Comparison of ENCODE assay signal across 8 mouse cellular contexts in the genomic region with DNA sequence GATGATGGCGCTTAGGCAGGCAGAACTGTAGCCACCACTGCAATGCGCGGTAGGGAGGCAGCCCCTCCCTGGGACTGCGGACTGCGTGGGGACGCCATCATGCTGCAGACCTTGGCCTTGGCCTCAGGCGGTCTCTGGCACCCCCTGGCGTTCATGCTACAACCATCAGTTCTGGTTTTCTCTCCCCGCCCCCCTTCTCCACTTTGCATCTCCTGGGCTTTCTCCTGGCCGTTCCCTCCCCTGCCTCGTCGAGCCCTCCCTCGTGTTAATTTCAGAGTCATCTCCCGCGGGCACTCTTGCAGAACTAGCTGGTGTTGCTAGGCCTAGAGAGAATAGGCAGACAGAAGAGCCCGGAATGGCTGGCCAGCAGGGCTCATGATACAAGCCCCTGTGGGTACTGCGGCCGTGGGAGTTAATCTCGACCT. TPM values are rescaled to one million over a fixed set of nuclear protein-coding genes. Genes with fewer than 3 reads are reported as not detected.
DNase-seq lines count a peak whose midpoint lies in the region; ATAC-seq and TF ChIP-seq lines count a peak whose summit lies in the region.

No protein-coding gene starts in this region.

- peak; percentile 71 for TF ChIP-seq CTCF in cerebellum, adult 2 months (IDR thresholded peaks at IDR 0.05; ENCODE audit: borderline replicate concordance, insufficient read depth, low read depth, low read length)
- peak; percentile 76 for TF ChIP-seq CTCF in forebrain, postnatal 0 days (IDR thresholded peaks at IDR 0.05; ENCODE audit: low read depth)
- peak; percentile 85 for TF ChIP-seq CTCF in lung, postnatal 0 days (IDR thresholded peaks at IDR 0.05)

- peak overlapping the region; percentile 42 for H3K4me3 ChIP-seq in cerebellum, adult 2 months (replicated peaks; ENCODE audit: insufficient read depth, low read depth, low read length)
- H3K4me3 ChIP-seq in forebrain, postnatal 0 days (ENCODE audit: low read depth, low read length) = peak overlapping the region; percentile 20
- H3K4me3 ChIP-seq in lung, postnatal 0 days (ENCODE audit: low read depth, low read length) = peak overlapping the region; percentile 28

- ATAC-seq in forebrain, postnatal 0 days = peak; percentile 96
- ATAC-seq in lung, postnatal 0 days = peak; percentile 91

- H3K4me2 ChIP-seq in forebrain, postnatal 0 days (ENCODE audit: low read depth) = peak overlapping the region; percentile 45
- H3K4me2 ChIP-seq in lung, postnatal 0 days (replicated peaks; ENCODE audit: low read depth, low read length) = peak overlapping the region; percentile 61

- no peaks in the 10 kb centered on the region for H3K36me3 ChIP-seq in forebrain, postnatal 0 days (ENCODE audit: insufficient read depth)
- no peaks in the 10 kb centered on the region for H3K36me3 ChIP-seq in lung, postnatal 0 days (ENCODE audit: insufficient read depth, low read length)

- H3K27me3 ChIP-seq in cerebellum, adult 2 months (ENCODE audit: control insufficient read depth, insufficient read depth, low read length) = no peaks in the 10 kb centered on the region
- H3K27me3 ChIP-seq in forebrain, postnatal 0 days (ENCODE audit: insufficient read depth, low read length) = no peaks in the 10 kb centered on the region
- H3K27me3 ChIP-seq in lung, postnatal 0 days (replicated peaks; ENCODE audit: insufficient read depth, low read length) = no peaks in the 10 kb centered on the region

- peak; percentile 68 for DNase-seq in MEL-GATA-1-ER (ENCODE audit: extremely low read depth, low read depth)
- peak; percentile 84 to 85 for DNase-seq in cerebellum, adult 2 months
- DNase-seq in forebrain, postnatal 0 days = peak; percentile 78
- DNase-seq in heart, postnatal 4 days = peak; percentile 90
- peak; percentile 40 for DNase-seq in layer of hippocampus, adult 9-10 months (ENCODE audit: low spot score)
- DNase-seq in lung, postnatal 0 days (ENCODE audit: low spot score) = peak; percentile 87
- peak; percentile 58 for DNase-seq in ovary, postnatal 10 days (ENCODE audit: low spot score)
- peak; percentile 77 for DNase-seq in thymus, postnatal 0 days (ENCODE audit: low spot score)

- TF ChIP-seq POLR2A in cerebellum, adult 2 months (IDR thresholded peaks at IDR 0.05; ENCODE audit: borderline replicate concordance, insufficient read depth, low read length) = 0 out of 2 replicates have a peak, but pooled peaks have one; percentile 20

- no peaks in the 10 kb centered on the region for H3K9me3 ChIP-seq in forebrain, postnatal 0 days (ENCODE audit: low read length)
- no peaks in the 10 kb centered on the region for H3K9me3 ChIP-seq in lung, postnatal 0 days (ENCODE audit: low read length)

- H3K27ac ChIP-seq in cerebellum, adult 2 months (ENCODE audit: insufficient read depth, low read length) = peak overlapping the region; percentile 79
- peak overlapping the region; percentile 62 for H3K27ac ChIP-seq in forebrain, postnatal 0 days (ENCODE audit: low read depth, low read length)
- H3K27ac ChIP-seq in lung, postnatal 0 days (ENCODE audit: low read length) = no peak overlapping the region

- no peak for TF ChIP-seq EP300 in lung, postnatal 0 days (IDR thresholded peaks at IDR 0.05)

- 10% methylated on average over 18 of the region's 19 CpGs for WGBS in cerebellum, adult 2 months
- 41% methylated on average over 19 of the region's 19 CpGs for WGBS in forebrain, postnatal 0 days
- WGBS in lung, postnatal 0 days = 27% methylated on average over 12 of the region's 19 CpGs

- H3K9ac ChIP-seq in forebrain, postnatal 0 days = peak overlapping the region; percentile 22; the same call in 1 of the 2 replicates
- H3K9ac ChIP-seq in lung, postnatal 0 days (replicated peaks; ENCODE audit: low read depth) = no peak overlapping the region

- H3K4me1 ChIP-seq in cerebellum, adult 2 months (ENCODE audit: control insufficient read depth, insufficient read depth, low read length) = peaks cover 6% of the 10 kb centered on the region
- H3K4me1 ChIP-seq in forebrain, postnatal 0 days (ENCODE audit: insufficient read depth) = no peaks in the 10 kb centered on the region
- H3K4me1 ChIP-seq in lung, postnatal 0 days (ENCODE audit: insufficient read depth, low read depth, low read length) = no peaks in the 10 kb centered on the region

RNA-seq across cellular contexts. Expression of gene Araf, which starts 21.6 kb away (rescaled TPM):
- polyA plus RNA-seq in cerebellum, adult 2 months (2012; rRNA removed) = 306 and 313 TPM in 2 replicates
- 243 and 245 TPM in 2 replicates for total RNA-seq in forebrain, postnatal 0 days (2014; rRNA removed)
- polyA plus RNA-seq in forebrain, postnatal 0 days (2015; fragmentation: Nextera tagmentation; extraction: Ambion mirVana) = 264 and 307 TPM in 2 replicates
- 10 to 100 TPM; 69.1 to 73.3 TPM for total RNA-seq in heart, postnatal 4 days (2021)
- 73.8 and 74.4 TPM in 2 replicates for polyA plus RNA-seq in lung, postnatal 0 days (2015; fragmentation: Nextera tagmentation; extraction: Ambion mirVana)
- 74.8 and 81.8 TPM in 2 replicates for polyA plus RNA-seq in thymus, postnatal 0 days (2015; fragmentation: Nextera tagmentation; extraction: Ambion mirVana)

RNA-seq across cellular contexts. Expression of gene Timp1, which starts 50.8 kb away (rescaled TPM):
- 1.1 and 1.9 TPM in 2 replicates for polyA plus RNA-seq in cerebellum, adult 2 months (2012; rRNA removed)
- 3.0 and 3.6 TPM in 2 replicates for total RNA-seq in forebrain, postnatal 0 days (2014; rRNA removed)
- polyA plus RNA-seq in forebrain, postnatal 0 days (2015; fragmentation: Nextera tagmentation; extraction: Ambion mirVana) = 2.6 and 4.7 TPM in 2 replicates
- 10 to 100 TPM; 19.8 to 21.1 TPM for total RNA-seq in heart, postnatal 4 days (2021)
- 20.2 and 26.5 TPM in 2 replicates for polyA plus RNA-seq in lung, postnatal 0 days (2015; fragmentation: Nextera tagmentation; extraction: Ambion mirVana)
- polyA plus RNA-seq in thymus, postnatal 0 days (2015; fragmentation: Nextera tagmentation; extraction: Ambion mirVana) = 7.0 and 7.8 TPM in 2 replicates

Comparison
In these comparisons a context has a peak if more than half of its experiments do, and no peak if none do; other contexts are left out.
1. DNase-seq: peak in every context shown above with its lines; median percentile 90 in heart, postnatal 4 days; 87 in lung, postnatal 0 days; 84 in cerebellum, adult 2 months; 78 in forebrain, postnatal 0 days; 77 in thymus, postnatal 0 days; 68 in MEL-GATA-1-ER; 58 in ovary, postnatal 10 days; 40 in layer of hippocampus, adult 9-10 months.